Mouse (Mus musculus): Measurements from ENCODE around the gene Cyp2j7. TPM values are rescaled to one million over a fixed set of nuclear protein-coding genes. Genes with fewer than 3 reads are reported as not detected.
"Not testable (repeated sequence)": the region's sequence is repeated elsewhere in the genome, so short reads cannot be mapped to it uniquely, and the experiment has no call there.

The Cyp2j7 gene
- total RNA-seq (2021): not detected

DNA sequence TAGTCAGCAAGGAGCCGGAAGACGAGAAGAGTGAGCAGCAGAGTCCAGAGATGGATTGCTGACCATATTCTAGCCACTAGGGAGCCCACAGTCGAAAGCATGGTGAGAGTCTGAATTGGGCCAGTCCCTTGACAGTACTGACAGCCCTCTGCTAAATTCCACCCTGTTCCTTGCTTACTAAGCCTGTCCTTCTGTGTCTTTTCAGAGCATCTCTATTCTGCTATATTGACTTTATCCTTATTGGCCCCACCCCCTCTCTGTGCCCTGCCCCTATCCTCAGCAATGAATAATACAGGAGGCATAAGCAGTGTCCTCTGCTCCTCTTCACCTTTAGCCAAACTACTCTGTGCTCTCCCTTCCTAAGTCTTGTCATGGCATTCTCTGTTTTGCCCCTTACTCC lies at the start of gene Cyp2j7:
TSS of gene Cyp2j7 (minus strand) at position 101 of the 400 bp plus-strand sequence.
- no peak for DNase-seq (ENCODE audit: low spot score in 2 of 2)
- intact Hi-C loops (cut with DNase I): no loop called here

DNA sequence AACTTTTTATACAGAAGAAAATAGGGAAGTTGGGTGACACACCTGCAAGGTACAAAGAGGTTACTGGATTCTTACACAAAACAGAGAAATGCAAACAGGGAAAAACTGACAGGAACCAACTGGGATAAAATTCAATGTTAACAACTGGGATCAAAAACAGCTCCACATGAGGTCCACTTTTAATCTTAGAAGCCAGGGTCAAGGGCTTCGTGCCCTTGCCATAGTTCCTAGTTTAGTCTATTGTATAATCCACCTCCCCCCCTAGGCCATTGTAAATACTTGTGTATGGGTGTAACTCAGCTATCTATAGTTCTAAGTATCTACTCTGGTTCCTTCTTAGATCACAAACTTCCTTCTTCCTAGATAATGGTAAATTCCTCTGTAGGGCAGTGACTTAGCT lies 40.4 kb upstream of the Cyp2j7 start:
- intact Hi-C loops (cut with DNase I); DNase-seq (ENCODE audit: low spot score in 2 of 2): not testable (repeated sequence)

DNA sequence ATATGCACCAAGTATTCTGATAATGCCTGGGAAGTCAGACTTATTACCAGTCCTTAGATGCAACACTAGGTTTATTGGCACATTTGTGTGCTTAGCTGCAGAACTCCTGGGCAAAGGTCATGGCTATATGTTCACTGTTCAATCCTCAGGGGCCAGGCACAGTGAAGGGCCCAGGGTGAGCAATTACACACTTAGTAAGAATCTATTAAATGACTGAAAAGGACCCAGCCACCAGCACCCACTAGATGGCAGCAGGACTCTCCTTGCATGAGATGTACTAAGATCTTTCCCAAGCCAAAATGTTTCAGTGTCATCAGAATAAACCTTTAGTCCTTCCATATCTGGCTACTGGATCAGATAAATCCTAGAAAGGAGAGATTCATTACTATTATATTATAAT lies 37.4 kb upstream of the Cyp2j7 start:
- DNase-seq (ENCODE audit: low spot score in 2 of 2): peak; percentile 63 to 75
- intact Hi-C loops (cut with DNase I): loop anchor here (1.0 to 5.0 kb wide), 2 partner anchors 248 to 410 kb away; no protein-coding TSS in a partner anchor

DNA sequence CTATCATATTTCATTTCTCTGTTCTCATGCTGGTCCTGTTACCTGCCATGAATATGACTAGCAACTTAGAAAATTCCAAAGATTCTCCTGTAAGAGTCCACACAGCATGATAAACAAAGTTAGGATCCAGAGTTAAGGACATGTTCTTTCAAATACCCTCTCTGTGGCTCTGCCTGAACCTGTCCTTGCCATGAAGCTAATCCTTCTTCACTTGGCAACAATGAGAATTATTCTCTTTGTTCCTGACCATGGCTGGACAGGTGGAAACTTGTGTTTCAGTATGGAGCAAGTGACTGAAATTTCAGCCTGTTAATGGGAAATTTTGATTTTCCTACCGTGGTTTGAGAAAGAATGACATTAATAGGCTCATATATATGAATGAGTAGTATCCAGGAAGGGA lies 39.8 kb downstream of the Cyp2j7 start:
- intact Hi-C loops (cut with DNase I): no loop called here
- no peak for DNase-seq (ENCODE audit: low spot score in 2 of 2)

DNA sequence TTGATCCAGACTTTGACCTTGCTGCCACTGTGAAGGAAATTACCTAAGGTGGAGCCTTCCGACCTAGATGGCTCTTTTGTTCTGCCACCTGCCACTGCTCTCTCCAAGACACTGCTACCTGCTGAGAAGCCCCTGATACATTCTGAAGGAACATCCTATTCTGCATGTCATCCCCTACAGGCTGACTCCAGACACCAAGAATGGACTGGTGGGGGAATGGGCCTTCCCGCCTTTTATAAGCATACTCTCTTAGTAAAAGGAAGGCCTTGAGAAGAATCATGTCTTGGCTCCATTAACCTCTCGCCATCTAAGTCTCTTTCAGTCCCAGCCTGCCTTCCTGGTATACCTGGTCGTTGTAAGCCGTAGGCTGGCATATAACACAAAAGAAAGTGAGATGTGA lies 47.1 kb downstream of the Cyp2j7 start:
- intact Hi-C loops (cut with DNase I): not testable (repeated sequence)

DNA sequence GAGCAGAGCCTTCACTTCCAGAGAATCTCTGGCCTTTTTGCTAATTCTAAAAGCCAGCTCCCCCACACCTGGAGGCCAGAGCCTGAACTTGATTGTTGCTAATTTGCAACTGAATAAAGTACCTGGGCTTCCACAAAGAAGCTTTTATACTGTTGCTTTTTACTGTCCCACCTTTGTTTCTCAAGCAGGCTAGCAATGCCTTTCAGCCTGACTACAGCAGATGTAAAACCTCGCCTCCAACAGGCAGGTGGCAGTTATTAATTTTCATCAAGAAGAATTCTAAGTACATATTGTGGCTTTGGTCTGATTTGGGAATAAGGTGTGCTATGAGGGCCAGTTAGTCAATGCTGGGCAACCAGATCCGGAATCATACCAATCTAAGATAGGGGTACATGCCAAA lies 47.8 kb downstream of the Cyp2j7 start:
- intact Hi-C loops (cut with DNase I); DNase-seq (ENCODE audit: low spot score in 2 of 2): not testable (repeated sequence)

More for the DNA sequence above, 47.1 kb downstream of the Cyp2j7 start:
- not testable (repeated sequence) for DNase-seq (ENCODE audit: low spot score in 2 of 2)

DNA sequence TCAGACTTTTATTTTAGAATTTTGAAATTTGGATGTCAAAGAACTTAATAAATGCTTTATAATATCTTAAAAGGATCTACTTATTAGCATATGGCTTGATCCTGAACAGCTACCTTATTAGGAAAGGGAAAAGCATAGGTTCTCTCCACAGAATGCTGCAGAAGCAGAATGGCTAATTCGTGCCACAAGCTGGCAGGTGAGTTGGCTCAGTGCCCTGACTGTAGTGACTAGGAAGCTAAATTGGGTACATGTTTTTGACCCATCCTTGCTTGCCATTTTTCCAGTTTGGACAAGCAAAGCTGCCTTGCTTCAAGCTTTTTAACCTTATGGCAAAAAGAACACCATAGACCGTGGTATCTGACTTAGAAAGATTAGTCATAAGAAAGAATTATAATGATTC lies 48.3 kb downstream of the Cyp2j7 start:
- intact Hi-C loops (cut with DNase I); DNase-seq (ENCODE audit: low spot score in 2 of 2): not testable (repeated sequence)

DNA sequence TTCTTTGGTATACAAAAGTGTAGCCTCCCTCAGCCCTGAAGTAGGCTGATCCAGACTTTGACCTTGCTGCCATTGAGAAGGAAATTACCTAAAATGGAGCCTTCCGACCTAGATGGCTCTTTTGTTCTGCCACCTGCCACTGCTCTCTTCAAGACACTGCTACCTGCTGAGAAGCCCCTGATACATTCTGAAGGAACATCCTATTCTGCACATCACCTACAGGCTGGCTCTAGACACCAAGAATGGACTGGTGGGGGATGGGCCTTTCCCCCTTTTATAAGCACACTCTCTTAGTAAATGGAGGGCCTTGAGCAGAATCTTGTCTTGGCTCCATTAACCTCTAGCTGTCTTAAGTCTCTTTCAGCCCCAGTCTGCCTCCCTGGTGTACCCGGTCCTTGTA lies 51.7 kb downstream of the Cyp2j7 start:
- DNase-seq (ENCODE audit: low spot score in 2 of 2); intact Hi-C loops (cut with DNase I): not testable (repeated sequence)

DNA sequence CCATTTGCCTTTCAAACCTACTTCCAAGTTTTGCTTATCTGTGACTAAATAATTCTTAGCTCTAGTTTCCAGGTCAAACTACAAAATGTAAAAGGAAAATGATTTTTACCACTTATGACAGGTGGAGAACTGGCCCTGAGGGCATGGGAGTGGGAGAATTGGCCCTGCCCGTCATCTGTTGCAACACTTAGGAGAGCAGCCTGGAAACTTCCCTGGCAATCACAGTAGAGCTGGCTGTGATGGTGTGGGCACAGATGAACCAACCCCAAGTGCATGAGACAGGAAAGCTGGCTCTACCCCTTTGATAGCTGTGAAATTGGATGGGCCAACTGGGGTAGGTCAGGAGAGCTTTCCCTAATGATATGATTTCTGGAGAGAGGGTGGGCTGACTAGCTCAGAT lies 73.6 kb downstream of the Cyp2j7 start:
- intact Hi-C loops (cut with DNase I): no loop called here
- DNase-seq (ENCODE audit: low spot score in 2 of 2): no peak

DNA sequence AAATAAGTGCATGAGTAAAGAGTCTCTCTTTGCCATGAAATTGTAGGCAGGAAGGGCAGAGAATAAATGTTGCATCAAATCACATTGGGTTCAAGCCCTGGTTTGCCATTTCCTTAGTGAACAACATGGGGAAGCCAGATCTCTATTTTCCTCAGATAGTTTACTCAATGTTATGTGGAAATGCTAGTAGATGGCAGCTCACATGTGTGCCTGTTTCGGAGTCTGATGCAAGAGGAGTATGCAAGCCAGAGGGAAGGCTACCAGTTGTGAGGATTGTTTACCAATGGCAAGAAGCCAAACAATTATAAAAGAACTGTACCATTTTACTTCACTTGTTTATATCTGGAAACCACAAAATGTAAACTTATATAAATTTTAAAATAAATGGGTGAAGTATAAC lies 74.9 kb downstream of the Cyp2j7 start:
- no peak for DNase-seq (ENCODE audit: low spot score in 2 of 2)
- intact Hi-C loops (cut with DNase I): no loop called here

Other genes starting within 250 kb of the Cyp2j7 start
- gene Cyp2j13, start 159.1 kb downstream of the Cyp2j7 start, total RNA-seq (2021): 1 to 10 TPM; 1.0 to 1.4 TPM
- 1 to 10 TPM; 1.8 to 2.5 TPM for gene Cyp2j12, start 95.5 kb downstream of the Cyp2j7 start, total RNA-seq (2021)
- gene Cyp2j11, start 112.0 kb upstream of the Cyp2j7 start, total RNA-seq (2021): not detected

All from left cerebral cortex, postnatal 25 days (tissue).